Mouse (Mus musculus): ENCODE measurements around the gene Gm3327. TPM values are rescaled to one million over a fixed set of nuclear protein-coding genes. Genes with fewer than 3 reads are reported as not detected.
"Not testable (repeated sequence)": the region's sequence is repeated elsewhere in the genome, so short reads cannot be mapped to it uniquely, and the experiment has no call there.

Gm3327 gene
- total RNA-seq (2022): not detected

- not testable (repeated sequence) for DNase-seq (ENCODE audit: low spot score in 2 of 2)
Observed at GRCm38 (mm10) chr14:44123551-44123950, at the start of gene Gm3327. Gm3327 (plus strand) TSS chr14:44123851.

GRCm38 (mm10) chr14:44077785-44078341 lies 45.8 kb upstream of the Gm3327 start:
- peak in 1 of 2 experiments; percentile 2 for DNase-seq (ENCODE audit: low spot score in 2 of 2)

DNA sequence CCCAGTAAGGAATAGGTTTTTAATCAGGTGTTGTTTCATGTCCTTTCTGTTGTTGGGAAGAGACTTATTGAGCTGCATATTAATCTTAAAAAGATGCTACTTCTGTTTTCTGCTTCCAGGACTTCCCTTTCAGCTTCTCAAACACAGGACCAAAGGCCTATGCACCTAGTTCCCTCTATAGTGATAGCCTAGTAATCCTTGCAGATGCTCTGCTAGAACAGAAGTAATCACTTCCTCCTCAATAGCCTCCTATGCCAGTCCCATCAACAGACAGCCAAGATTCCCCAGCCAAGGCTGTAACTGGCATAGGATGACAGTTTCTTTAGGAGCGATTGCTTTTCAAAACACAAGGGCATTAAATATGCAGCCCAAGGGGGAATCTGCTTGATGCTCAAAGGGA lies 37.1 kb upstream of the Gm3327 start:
- DNase-seq (ENCODE audit: low spot score in 2 of 2): not testable (repeated sequence)

DNA sequence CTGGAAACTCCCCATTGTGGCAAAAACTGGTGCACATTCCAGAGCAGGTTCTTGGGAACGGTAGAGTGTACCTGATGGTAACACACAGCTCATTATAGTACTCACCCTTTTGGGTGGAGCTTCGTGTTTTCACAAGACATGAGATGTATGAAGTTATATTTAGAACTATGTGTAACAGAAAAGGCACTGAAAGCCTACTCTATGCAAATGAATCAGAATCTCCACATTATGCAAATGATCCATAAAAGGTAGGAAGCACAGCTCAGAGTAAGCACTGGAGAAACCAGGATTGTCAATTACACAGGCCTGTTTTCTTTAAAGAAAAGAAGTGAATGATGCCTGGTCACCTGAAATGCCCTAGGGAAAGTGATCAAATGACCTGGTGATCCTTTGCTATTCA lies 36.1 kb upstream of the Gm3327 start:
- DNase-seq (ENCODE audit: low spot score in 2 of 2): not testable (repeated sequence)

- DNase-seq (ENCODE audit: low spot score in 2 of 2): not testable (repeated sequence)
Observed at GRCm38 (mm10) chr14:44091524-44091923, 32.1 kb upstream of the Gm3327 start.

DNA sequence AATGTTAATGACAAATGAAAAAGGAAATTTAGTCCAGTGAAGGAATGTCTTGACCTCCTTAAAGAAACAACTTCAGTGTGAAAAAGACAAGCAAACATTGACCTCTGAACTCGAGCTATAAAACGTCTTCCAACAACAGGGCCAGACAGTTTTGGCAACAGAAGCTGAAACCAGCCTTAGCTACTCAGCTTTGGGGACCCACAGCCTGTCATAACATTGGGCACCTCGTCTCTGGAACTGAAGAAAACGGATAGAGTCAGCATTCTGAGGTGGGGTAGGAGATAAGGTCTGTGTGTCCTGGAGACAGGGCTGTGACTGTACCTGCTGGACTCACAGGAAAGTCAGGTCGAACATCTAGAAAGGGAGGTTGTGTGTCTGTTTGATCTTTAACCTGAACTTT lies 29.2 kb upstream of the Gm3327 start:
- not testable (repeated sequence) for DNase-seq (ENCODE audit: low spot score in 2 of 2)

DNA sequence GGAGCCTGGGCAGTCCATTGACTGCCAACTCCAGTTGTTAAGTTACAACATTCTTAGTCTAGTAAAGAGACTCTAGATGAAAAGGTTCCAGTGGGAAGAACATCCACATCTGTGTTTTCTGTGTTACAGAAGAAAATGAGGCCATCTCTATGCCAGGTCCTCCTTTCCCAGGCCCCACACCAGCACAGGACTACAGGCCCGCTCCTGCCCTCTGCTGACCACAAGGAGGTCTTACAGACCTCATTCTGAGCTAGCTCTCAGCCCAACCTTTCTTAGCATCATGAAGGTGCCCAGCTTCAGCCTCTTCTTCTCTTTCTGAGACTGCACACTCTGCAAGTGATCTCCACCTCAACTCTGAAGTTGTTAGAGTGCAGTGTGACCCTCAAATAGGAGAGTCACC lies 23.6 kb upstream of the Gm3327 start:
- DNase-seq (ENCODE audit: low spot score in 2 of 2): not testable (repeated sequence)

- not testable (repeated sequence) for DNase-seq (ENCODE audit: low spot score in 2 of 2)
Observed at GRCm38 (mm10) chr14:44102354-44102753, 21.3 kb upstream of the Gm3327 start, which contains the start of gene Ear2. Ear2 (plus strand) TSS chr14:44102654.

GRCm38 (mm10) chr14:44110981-44111380 lies 12.7 kb upstream of the Gm3327 start:
- DNase-seq (ENCODE audit: low spot score in 2 of 2): no peak

Other genes starting within 250 kb of the Gm3327 start
- not detected for gene Ear1, start 248.3 kb upstream of the Gm3327 start, total RNA-seq (2022)
- gene Ear10, start 200.3 kb upstream of the Gm3327 start, total RNA-seq (2022): not detected
- gene Gm8113, start 198.5 kb upstream of the Gm3327 start, total RNA-seq (2022): under 1 TPM in 3 of 4 experiments, not detected in 1; 0.13 to 0.22 (median 0.17) TPM
- not detected for gene Ang5, start 166.8 kb upstream of the Gm3327 start, total RNA-seq (2022)
- gene Ang6, start 121.6 kb upstream of the Gm3327 start, total RNA-seq (2022): not detected
- gene Ear2, start 21.2 kb upstream of the Gm3327 start, total RNA-seq (2022): 1 to 10 TPM in 2 of 4 experiments, not detected in 2; 1.3 to 1.8 TPM
- not detected for gene Gm8212, start 73.8 kb downstream of the Gm3327 start, total RNA-seq (2022)
- not detected for gene 4930503E14Rik, start 89.4 kb downstream of the Gm3327 start, total RNA-seq (2022)
- not detected for gene Gm8220, start 161.7 kb downstream of the Gm3327 start, total RNA-seq (2022)
- not detected for gene Gm5930, start 214.7 kb downstream of the Gm3327 start, total RNA-seq (2022)
- not detected for gene Gm8229, start 241.5 kb downstream of the Gm3327 start, total RNA-seq (2022)